Mouse (Mus musculus): ENCODE data around the gene Ptpn20. TPM values are rescaled to one million over a fixed set of nuclear protein-coding genes. Genes with fewer than 3 reads are reported as not detected.

The Ptpn20 gene
- polyA plus RNA-seq (2017; shearing (Covaris generic)), result not detected

DNA sequence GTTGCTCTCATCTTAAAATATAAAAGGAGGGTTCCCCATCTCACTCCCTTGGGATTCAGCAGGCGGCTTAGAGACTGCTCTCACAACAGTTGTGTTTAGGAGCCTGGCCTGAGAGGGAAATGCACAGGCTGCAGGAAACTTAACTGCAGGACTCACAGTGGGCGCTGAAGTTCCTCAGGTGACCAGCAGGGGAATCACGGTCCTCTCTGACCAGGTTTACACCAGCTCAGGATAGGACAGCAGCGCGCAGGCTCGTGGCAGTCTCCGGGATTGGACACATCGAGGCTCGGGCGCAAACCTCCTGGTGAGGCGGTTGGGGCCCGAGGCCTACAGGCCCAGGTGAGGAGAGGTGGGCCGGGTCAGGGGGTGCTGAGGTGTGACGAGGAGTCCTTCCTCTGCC, at the start of gene Ptpn20:
TSS of gene Ptpn20 (plus strand) at position 257 of the 400 bp plus-strand sequence.

Other genes starting within 250 kb of the Ptpn20 start
- gene Mapk8, start 142.0 kb upstream of the Ptpn20 start, polyA plus RNA-seq (2017; shearing (Covaris generic)), result 10.0 TPM
- not detected for gene Frmpd2, start 117.5 kb upstream of the Ptpn20 start, polyA plus RNA-seq (2017; shearing (Covaris generic))

Data from effector memory CD4-positive, alpha-beta T cell, adult 5 months (primary cell).